18 mouse cellular contexts compared by ENCODE assay signal in the genomic region with DNA sequence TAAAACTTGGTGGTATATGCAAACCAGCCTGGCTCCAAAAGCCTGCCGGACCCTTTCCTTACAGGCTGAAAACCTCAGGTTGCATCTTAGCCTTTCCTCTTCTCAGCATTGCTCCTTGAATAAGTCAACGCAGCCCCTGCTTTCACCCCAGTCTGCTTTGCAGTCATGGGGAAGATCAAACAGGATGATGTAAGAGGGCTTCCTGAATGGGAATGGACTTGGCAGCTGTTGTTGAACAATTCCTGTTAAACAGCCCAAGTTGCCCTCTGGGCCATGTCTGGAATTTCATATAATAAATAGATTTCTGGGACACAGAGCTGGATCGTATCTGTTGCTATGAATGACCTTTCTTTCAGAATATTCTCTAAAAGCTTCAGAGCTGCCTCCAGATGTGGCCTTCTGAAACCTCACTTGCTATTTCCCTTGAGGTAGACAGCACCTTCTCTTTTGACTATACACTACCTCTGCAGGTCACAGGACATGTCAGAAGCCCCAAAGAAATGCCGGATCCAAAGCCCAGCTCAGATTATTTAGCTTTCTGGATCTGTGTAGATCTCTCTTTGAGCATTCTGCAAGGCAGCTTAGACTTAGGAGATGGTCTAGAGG. TPM values are rescaled to one million over a fixed set of nuclear protein-coding genes. Genes with fewer than 3 reads are reported as not detected.
DNase-seq lines count a peak whose midpoint lies in the region; ATAC-seq and TF ChIP-seq lines count a peak whose summit lies in the region.
"Had no signal": no experiment of that assay in that cellular context is flagged by ENCODE, and none has a peak within 500 bp of the region (broad histone marks: within the 10 kb centered on the region; RNA-seq: fewer than 3 reads in every experiment).

No protein-coding gene starts in this region.

- no peak overlapping the region for H3K4me2 ChIP-seq in limb, embryonic 14.5 days (replicated peaks; ENCODE audit: low read depth, low read length, severe bottlenecking)
- H3K4me2 ChIP-seq: embryonic facial prominence, embryonic 13.5 days; liver, embryonic 15.5 days; midbrain, embryonic 12.5 days; neural tube, embryonic 12.5 days had no signal

- DNase-seq in embryo, embryonic 11 days, result peak; percentile 13
- DNase-seq in embryo, embryonic 10.5 days (ENCODE audit: low spot score), result no peak
- DNase-seq in limb, embryonic 14.5 days (ENCODE audit: low spot score), result peak; percentile 77
- no peak for DNase-seq in limb, embryonic 10.5 days (ENCODE audit: low spot score)
- DNase-seq in right cerebral cortex, postnatal 25 days, result no peak
- DNase-seq: cerebellum, adult 9-10 months; forebrain, postnatal 0 days; gastrocnemius, postnatal 36 days; heart, postnatal 10 days had no signal

- H3K27me3 ChIP-seq in limb, embryonic 14.5 days (ENCODE audit: control insufficient read depth, insufficient read depth, low read length), result no peaks in the 10 kb centered on the region
- no peaks in the 10 kb centered on the region for H3K27me3 ChIP-seq in limb, embryonic 10.5 days (ENCODE audit: low read depth, poor library complexity, severe bottlenecking)
- H3K27me3 ChIP-seq: embryonic facial prominence, embryonic 13.5 days; liver, embryonic 15.5 days; midbrain, embryonic 12.5 days; neural tube, embryonic 12.5 days had no signal

- H3K9me3 ChIP-seq in limb, embryonic 14.5 days (ENCODE audit: control insufficient read depth, low read length), result no peaks in the 10 kb centered on the region
- H3K9me3 ChIP-seq in limb, embryonic 10.5 days (replicated peaks), result no peaks in the 10 kb centered on the region
- H3K9me3 ChIP-seq: embryonic facial prominence, embryonic 13.5 days; liver, embryonic 15.5 days; midbrain, embryonic 12.5 days; neural tube, embryonic 12.5 days had no signal

- H3K4me3 ChIP-seq in limb, embryonic 14.5 days (replicated peaks; ENCODE audit: low read length), result no peak overlapping the region
- H3K4me3 ChIP-seq in limb, embryonic 10.5 days, result no peak overlapping the region
- H3K4me3 ChIP-seq: embryonic facial prominence, embryonic 13.5 days; layer of hippocampus, adult 2 months; liver, embryonic 15.5 days; midbrain, embryonic 12.5 days; neural tube, embryonic 12.5 days had no signal

- no peaks in the 10 kb centered on the region for H3K36me3 ChIP-seq in limb, embryonic 14.5 days (ENCODE audit: control insufficient read depth, insufficient read depth, low read length)
- H3K36me3 ChIP-seq in limb, embryonic 10.5 days, result no peaks in the 10 kb centered on the region
- H3K36me3 ChIP-seq: embryonic facial prominence, embryonic 13.5 days; liver, embryonic 15.5 days; midbrain, embryonic 12.5 days; neural tube, embryonic 12.5 days had no signal

- peaks cover 21% of the 10 kb centered on the region for H3K4me1 ChIP-seq in limb, embryonic 14.5 days (ENCODE audit: control insufficient read depth, insufficient read depth, low read length)
- no peaks in the 10 kb centered on the region for H3K4me1 ChIP-seq in limb, embryonic 10.5 days
- H3K4me1 ChIP-seq: liver, embryonic 15.5 days; midbrain, embryonic 12.5 days; neural tube, embryonic 12.5 days had no signal

- TF ChIP-seq POLR2A in limb, embryonic 14.5 days (IDR thresholded peaks at IDR 0.05; ENCODE audit: borderline replicate concordance, extremely low read depth, insufficient read depth, insufficient read length), result no peak

- whole genome bisulfite sequencing in limb, embryonic 14.5 days, result 54% methylated on average over 4 of the region's 4 CpGs
- WGBS in limb, embryonic 10.5 days, result 82% methylated on average over 4 of the region's 4 CpGs

- no peak overlapping the region for H3K27ac ChIP-seq in limb, embryonic 14.5 days (replicated peaks; ENCODE audit: low read depth, low read length)
- H3K27ac ChIP-seq in limb, embryonic 10.5 days, result no peak overlapping the region
- H3K27ac ChIP-seq: embryonic facial prominence, embryonic 13.5 days; layer of hippocampus, adult 2 months; liver, embryonic 15.5 days; midbrain, embryonic 12.5 days; neural tube, embryonic 12.5 days had no signal

- H3K9ac ChIP-seq in limb, embryonic 14.5 days (ENCODE audit: low read depth, low read length, severe bottlenecking), result no peak overlapping the region
- H3K9ac ChIP-seq: embryonic facial prominence, embryonic 13.5 days; forebrain, postnatal 0 days; liver, embryonic 15.5 days; midbrain, embryonic 12.5 days; neural tube, embryonic 12.5 days had no signal

- no peak; the same call in 1 of the 2 replicates for ATAC-seq in limb, embryonic 14.5 days (ENCODE audit: low FRiP score, low read depth)
- ATAC-seq in granulocyte monocyte progenitor cell, adult 5-6 weeks (replicated peaks; ENCODE audit: poor library complexity, severe bottlenecking), result 0 out of 2 replicates have a peak, but pooled peaks have one; percentile 20
- 0 out of 2 replicates have a peak, but pooled peaks have one; percentile 24 for ATAC-seq in megakaryocyte progenitor cell, adult 5-6 weeks (replicated peaks; ENCODE audit: poor library complexity)
- no peak for ATAC-seq in frontal cortex, adult (ENCODE audit: low TSS enrichment)
- ATAC-seq: forebrain, postnatal 0 days had no signal

RNA-seq across cellular contexts. Expression of gene Tnfsf8, which starts 1.0 kb away (rescaled TPM):
- polyA plus RNA-seq in limb, embryonic 14.5 days (2012; rRNA removed), result 0.03 and 0.04 TPM in 2 replicates
- 0.06 TPM in 1 of 2 replicates, not detected in the other for polyA plus RNA-seq in limb, embryonic 14.5 days (2014; fragmentation: Nextera tagmentation; extraction: Ambion mirVana)
- polyA plus RNA-seq in limb, embryonic 10.5 days (2016; fragmentation: Nextera tagmentation; extraction: Ambion mirVana), result not detected in 2 replicates
- 1.2 and 4.0 TPM in 2 replicates for total RNA-seq in granulocyte monocyte progenitor cell, adult 5-6 weeks (2014; fragmentation: Nextera tagmentation)
- 0.39 and 1.6 TPM in 2 replicates for total RNA-seq in granulocyte monocyte progenitor cell, adult 5-6 weeks (2017)
- total RNA-seq in megakaryocyte progenitor cell, adult 5-6 weeks (2015), result 0.81 and 1.3 TPM in 2 replicates
- 0.58 and 1.2 TPM in 2 replicates for total RNA-seq in megakaryocyte progenitor cell, adult 5-6 weeks (2017)
- total RNA-seq: forebrain, postnatal 0 days; gastrocnemius, postnatal 36 days; heart, postnatal 10 days; layer of hippocampus, adult 2 months; left cerebral cortex, postnatal 14 days had no signal
- polyA plus RNA-seq: liver, embryonic 15.5 days; midbrain, embryonic 12.5 days; neural tube, embryonic 12.5 days had no signal

Comparison
In these comparisons a context has a peak if more than half of its experiments do, and no peak if none do; other contexts are left out.
1. DNase-seq: peak in embryo, embryonic 11 days (single experiment) and limb, embryonic 14.5 days (single experiment); none in embryo, embryonic 10.5 days (single experiment), limb, embryonic 10.5 days (single experiment) and right cerebral cortex, postnatal 25 days (single experiment).
2. ATAC-seq: peak in granulocyte monocyte progenitor cell, adult 5-6 weeks (single experiment) and megakaryocyte progenitor cell, adult 5-6 weeks (single experiment); none in limb, embryonic 14.5 days (single experiment) and frontal cortex, adult (single experiment).